Mouse (Mus musculus) neural tube, embryonic 11.5 days (tissue): ENCODE measurements around the gene Ehd1. TPM values are rescaled to one million over a fixed set of nuclear protein-coding genes. Genes with fewer than 3 reads are reported as not detected.

Experiments used
- ATAC-seq: fragments of 200-750 bp; cut with Nextera tagmentation; 2 replicates; pipeline ENCODE4 v1.8.0; 2017; ENCODE audit warnings: moderate number of reproducible peaks, mild to moderate bottlenecking, moderate TSS enrichment, moderate library complexity; ENCODE audit not compliant: insufficient read depth, low FRiP score, low TSS enrichment
- DNase-seq: peaks from one replicate; pipeline ENCODE4 v3.0.0-alpha.2; 2015; ENCODE audit warnings: low spot score
- H3K27ac ChIP-seq: fragments of 300-500 bp; sonication (generic); 2 replicates; pipeline ENCODE4 v1.5.1; 2014; ENCODE audit warnings: low read depth, mild to moderate bottlenecking, low read length
- H3K27me3 ChIP-seq: fragments of 300-500 bp; sonication (generic); 2 replicates; pipeline ENCODE4 v1.6.1; 2014; ENCODE audit warnings: mild to moderate bottlenecking, low read length, mixed read lengths; ENCODE audit not compliant: control insufficient read depth, insufficient read depth
- H3K36me3 ChIP-seq: fragments of 300-500 bp; sonication (generic); 2 replicates; pipeline ENCODE4 v1.6.1; 2014; ENCODE audit warnings: mild to moderate bottlenecking, low read length, moderate library complexity, mixed read lengths; ENCODE audit not compliant: control insufficient read depth, insufficient read depth
- H3K4me1 ChIP-seq: fragments of 300-500 bp; sonication (generic); 2 replicates; pipeline ENCODE4 v1.6.1; 2014; ENCODE audit warnings: low read length, mixed read lengths; ENCODE audit not compliant: control insufficient read depth, insufficient read depth
- H3K4me2 ChIP-seq: fragments of 300-500 bp; sonication (generic); 2 replicates; pipeline ENCODE4 v1.6.1; 2014; ENCODE audit warnings: low read depth, mild to moderate bottlenecking, moderate library complexity
- H3K4me3 ChIP-seq: fragments of 300-500 bp; sonication (generic); 2 replicates; pipeline ENCODE4 v1.5.1; 2014; ENCODE audit warnings: low read depth, low read length
- H3K9ac ChIP-seq: fragments of 300-500 bp; sonication (generic); 2 replicates; pipeline ENCODE4 v1.6.1; 2014; ENCODE audit warnings: mild to moderate bottlenecking, low read length
- H3K9me3 ChIP-seq: fragments of 300-500 bp; sonication (generic); 2 replicates; pipeline ENCODE4 v1.6.1; 2016; ENCODE audit warnings: low read length; ENCODE audit not compliant: control insufficient read depth
- WGBS: fragments of 180-500 bp; shearing (Covaris S2); extraction: QIAGEN DNeasy Blood & Tissue Kit; methylation state at CpG from one replicate; pipeline ENCODE4 v1.1.7; 2014; 5-methylcytosine and 5-hydroxymethylcytosine counted together
- polyA plus RNA-seq: library from polyadenylated mRNA; unstranded; fragments of >200 nt; fragmentation: Nextera tagmentation; extraction: Ambion mirVana; gene quantifications from 2 replicates; pipeline ENCODE4 v1.2.1, GENCODE M21; 2014

Ehd1 gene
- polyA plus RNA-seq, 1 experiment from 2014 or later = 82.2 TPM

- no peak for ATAC-seq
- 91% methylated on average over 7 of the region's 7 CpGs for WGBS
- Histone ChIP-seq H3K27me3 (no peaks in the 10 kb centered on the region), H3K4me1 (peaks cover 29% of the 10 kb centered on the region), H3K4me2 (no peak overlapping the region), H3K9ac (peak overlapping the region; percentile 33; the same call in 1 of the 2 replicates), H3K27ac (no peak overlapping the region), H3K4me3 (no peak overlapping the region), H3K36me3 (peaks cover 14% of the 10 kb centered on the region; the same call in 1 of the 2 replicates), H3K9me3 (no peaks in the 10 kb centered on the region)
- DNase-seq = no peak
These were observed 4.0 kb downstream of the Ehd1 start for GRCm38 (mm10) chr19:6280554-6280953.

GRCm38 (mm10) chr19:6281122-6282020 lies 4.8 kb downstream of the Ehd1 start:
- WGBS = 86% methylated on average over 14 of the region's 14 CpGs
- Histone ChIP-seq H3K4me1 (peaks cover 26% of the 10 kb centered on the region), H3K4me2 (no peak overlapping the region), H3K4me3 (no peak overlapping the region), H3K9me3 (no peaks in the 10 kb centered on the region), H3K27me3 (no peaks in the 10 kb centered on the region), H3K36me3 (peaks cover 16% of the 10 kb centered on the region; the same call in 1 of the 2 replicates), H3K9ac (no peak overlapping the region), H3K27ac (no peak overlapping the region)
- DNase-seq (no peak), ATAC-seq (no peak)

- H3K9me3 ChIP-seq = no peaks in the 10 kb centered on the region
- no peaks in the 10 kb centered on the region for H3K27me3 ChIP-seq
- no peak overlapping the region for H3K4me3 ChIP-seq
- no peak overlapping the region for H3K9ac ChIP-seq
- ATAC-seq (no peak), DNase-seq (no peak)
- 91% methylated on average over 5 of the region's 5 CpGs for WGBS
- H3K27ac ChIP-seq = no peak overlapping the region
- peaks cover 19% of the 10 kb centered on the region for H3K4me1 ChIP-seq
- peaks cover 16% of the 10 kb centered on the region for H3K36me3 ChIP-seq
- H3K4me2 ChIP-seq = no peak overlapping the region
These were observed 6.5 kb downstream of the Ehd1 start for GRCm38 (mm10) chr19:6283001-6283400.

GRCm38 (mm10) chr19:6284502-6284901 lies 8.0 kb downstream of the Ehd1 start:
- WGBS = 93% methylated on average over 12 of the region's 12 CpGs
- Histone ChIP-seq H3K4me3 (no peak overlapping the region), H3K9me3 (no peaks in the 10 kb centered on the region), H3K4me2 (no peak overlapping the region), H3K36me3 (peaks cover 17% of the 10 kb centered on the region), H3K4me1 (peaks cover 4% of the 10 kb centered on the region; the same call in 1 of the 2 replicates), H3K27ac (no peak overlapping the region), H3K27me3 (no peaks in the 10 kb centered on the region), H3K9ac (no peak overlapping the region)
- DNase-seq = no peak
- no peak for ATAC-seq

- H3K27ac ChIP-seq = no peak overlapping the region
- H3K27me3 ChIP-seq = no peaks in the 10 kb centered on the region
- ATAC-seq = no peak
- DNase-seq = no peak
- H3K9ac ChIP-seq = no peak overlapping the region
- H3K4me2 ChIP-seq = no peak overlapping the region
- no peaks in the 10 kb centered on the region for H3K9me3 ChIP-seq
- H3K4me1 ChIP-seq = no peaks in the 10 kb centered on the region
- H3K4me3 ChIP-seq = no peak overlapping the region
- peaks cover 20% of the 10 kb centered on the region for H3K36me3 ChIP-seq
- WGBS = 84% methylated on average over 8 of the region's 8 CpGs
These were observed 8.7 kb downstream of the Ehd1 start for GRCm38 (mm10) chr19:6285226-6285625.

- no peak overlapping the region for H3K4me3 ChIP-seq
- peaks cover 20% of the 10 kb centered on the region for H3K36me3 ChIP-seq
- H3K27ac ChIP-seq = no peak overlapping the region
- DNase-seq (no peak), ATAC-seq (no peak)
- H3K9me3 ChIP-seq = no peaks in the 10 kb centered on the region
- H3K4me1 ChIP-seq = no peaks in the 10 kb centered on the region
- no peaks in the 10 kb centered on the region for H3K27me3 ChIP-seq
- no peak overlapping the region for H3K4me2 ChIP-seq
- 82% methylated on average over 7 of the region's 7 CpGs for WGBS
- no peak overlapping the region for H3K9ac ChIP-seq
These were observed 9.3 kb downstream of the Ehd1 start for GRCm38 (mm10) chr19:6285632-6286433.

GRCm38 (mm10) chr19:6286434-6287401 lies 10.2 kb downstream of the Ehd1 start:
- H3K4me1 ChIP-seq = no peaks in the 10 kb centered on the region
- no peaks in the 10 kb centered on the region for H3K27me3 ChIP-seq
- no peak overlapping the region for H3K4me3 ChIP-seq
- H3K9me3 ChIP-seq = no peaks in the 10 kb centered on the region
- H3K9ac ChIP-seq = no peak overlapping the region
- DNase-seq (no peak), ATAC-seq (no peak)
- WGBS = 92% methylated on average over 19 of the region's 19 CpGs
- no peak overlapping the region for H3K27ac ChIP-seq
- peaks cover 14% of the 10 kb centered on the region for H3K36me3 ChIP-seq
- no peak overlapping the region for H3K4me2 ChIP-seq

GRCm38 (mm10) chr19:6288236-6288894 lies 11.8 kb downstream of the Ehd1 start:
- ATAC-seq (no peak), DNase-seq (no peak)
- 81% methylated on average over 13 of the region's 13 CpGs for WGBS
- Histone ChIP-seq H3K9me3 (no peaks in the 10 kb centered on the region), H3K4me3 (no peak overlapping the region), H3K4me1 (no peaks in the 10 kb centered on the region), H3K9ac (no peak overlapping the region), H3K4me2 (no peak overlapping the region), H3K27me3 (no peaks in the 10 kb centered on the region), H3K27ac (no peak overlapping the region), H3K36me3 (peaks cover 10% of the 10 kb centered on the region)
